Mouse (Mus musculus) MEL (cell line): Measurements from ENCODE around the gene Gm20388. TPM values are rescaled to one million over a fixed set of nuclear protein-coding genes. Genes with fewer than 3 reads are reported as not detected.
A peak's percentile ranks its signal among the peaks of the same experiment; 100 is the strongest.
"Not testable (repeated sequence)": the region's sequence is repeated elsewhere in the genome, so short reads cannot be mapped to it uniquely, and the experiment has no call there.

Experiments
- DNase-seq: peaks from one replicate; pipeline ENCODE4 v3.0.0; 2011; ENCODE audit warnings: low read depth, low spot score
- H3K27ac ChIP-seq: 2 replicates; pipeline ENCODE4 v1.5.1; 2012; ENCODE audit warnings: low read depth, mild to moderate bottlenecking, control low read depth, low read length, moderate library complexity; ENCODE audit not compliant: control insufficient read depth
- H3K27me3 ChIP-seq, 2 experiments: fragments of 150-350 bp in 1 of 2; sonication (generic) in 1 of 2; 2 replicates each; pipeline ENCODE4 v1.6.1; 2012; ENCODE audit warnings: low read length in 2 of 2, mild to moderate bottlenecking in 2 of 2, improper control_type of control experiment in 1 of 2, moderate library complexity in 1 of 2; ENCODE audit not compliant: insufficient read depth in 2 of 2, control insufficient read depth in 1 of 2
- H3K36me3 ChIP-seq, 2 experiments: 2 replicates each; pipeline ENCODE4 v1.6.1; 2012 to 2014; ENCODE audit warnings: low read length in 2 of 2, improper control_type of control experiment in 1 of 2, inconsistent platforms in 1 of 2, mild to moderate bottlenecking in 1 of 2; ENCODE audit not compliant: insufficient read depth in 2 of 2, control insufficient read depth in 1 of 2
- H3K4me1 ChIP-seq, 2 experiments: fragments of 150-350 bp in 1 of 2; sonication (generic) in 1 of 2; 2 replicates each; pipeline ENCODE4 v1.6.1; 2012; ENCODE audit warnings: low read length in 2 of 2, improper control_type of control experiment in 1 of 2, mild to moderate bottlenecking in 1 of 2; ENCODE audit not compliant: insufficient read depth in 2 of 2, control insufficient read depth in 1 of 2
- H3K4me3 ChIP-seq, 2 experiments: fragments of 150-350 bp in 1 of 2; sonication (generic) in 1 of 2; 2 replicates each; pipeline ENCODE4 v1.5.1; 2012; ENCODE audit warnings: low read depth in 2 of 2, low read length in 2 of 2, mild to moderate bottlenecking in 2 of 2, moderate library complexity in 2 of 2, control low read depth in 1 of 2, improper control_type of control experiment in 1 of 2; ENCODE audit not compliant: control insufficient read depth in 1 of 2, insufficient read depth in 1 of 2
- H3K79me2 ChIP-seq: 2 replicates; pipeline ENCODE4 v1.6.1; 2012; ENCODE audit warnings: mild to moderate bottlenecking, low read length, moderate library complexity; ENCODE audit not compliant: control insufficient read depth, poor library complexity, insufficient read depth
- H3K9ac ChIP-seq: 2 replicates; pipeline ENCODE4 v1.6.1; 2012; ENCODE audit warnings: low read depth, mild to moderate bottlenecking, control low read depth, low read length, moderate library complexity; ENCODE audit not compliant: control insufficient read depth, poor library complexity, severe bottlenecking
- H3K9me3 ChIP-seq: fragments of 150-350 bp; sonication (generic); replicated peaks from 2 replicates; pipeline ENCODE4 v1.6.1; 2012; ENCODE audit warnings: mild to moderate bottlenecking, low read length, improper control_type of control experiment, moderate library complexity; ENCODE audit not compliant: insufficient read depth
- CTCF ChIP-seq, 3 experiments: IDR thresholded peaks in 2 of 3; conservative IDR thresholded peaks in 1 of 3; 2 replicates each; pipeline ENCODE4 v1.5.1; 2011 to 2012; ENCODE audit warnings: low read length in 3 of 3, low read depth in 2 of 3, mild to moderate bottlenecking in 2 of 3, improper control_type of control experiment in 1 of 3, inconsistent platforms in 1 of 3, mixed read lengths in 1 of 3, moderate library complexity in 1 of 3; ENCODE audit not compliant: control insufficient read depth in 1 of 3, insufficient read depth in 1 of 3, poor library complexity in 1 of 3, severe bottlenecking in 1 of 3
- EP300 ChIP-seq, 2 experiments: IDR thresholded peaks; 2 replicates each; pipeline ENCODE4 v1.6.1; 2011; ENCODE audit warnings: improper control_type of control experiment in 2 of 2, low read length in 2 of 2, low read depth in 1 of 2, mild to moderate bottlenecking in 1 of 2
- ETS1 ChIP-seq: IDR thresholded peaks from 2 replicates; pipeline ENCODE4 v1.6.1; 2012; ENCODE audit warnings: low read depth, mild to moderate bottlenecking, inconsistent platforms, low read length, improper control_type of control experiment, moderate library complexity
- JUND ChIP-seq: IDR thresholded peaks from 2 replicates; pipeline ENCODE4 v1.6.1; 2011; ENCODE audit warnings: low read depth, mild to moderate bottlenecking, improper control_type of control experiment, low read length
- KAT2A ChIP-seq: conservative IDR thresholded peaks from 2 replicates; pipeline ENCODE4 v1.6.1; 2012; ENCODE audit warnings: low read depth, low read length, improper control_type of control experiment, inconsistent platforms
- MYB ChIP-seq: IDR thresholded peaks from 2 replicates; pipeline ENCODE4 v1.6.1; 2011; ENCODE audit warnings: mild to moderate bottlenecking, low read depth, low read length, improper control_type of control experiment
- MYC ChIP-seq: IDR thresholded peaks from 2 replicates; pipeline ENCODE4 v1.6.1; 2011; ENCODE audit warnings: low read depth, mild to moderate bottlenecking, low read length, improper control_type of control experiment, moderate library complexity
- POLR2AphosphoS2 ChIP-seq: IDR thresholded peaks from 2 replicates; pipeline ENCODE4 v1.6.1; 2011; ENCODE audit warnings: low read length, improper control_type of control experiment
- POLR2AphosphoS5 ChIP-seq: IDR thresholded peaks from 2 replicates; pipeline ENCODE4 v1.6.1; 2012; ENCODE audit warnings: low read depth, borderline replicate concordance, mild to moderate bottlenecking, inconsistent platforms, low read length, moderate library complexity, mixed read lengths
- TAL1 ChIP-seq: IDR thresholded peaks from 2 replicates; pipeline ENCODE4 v1.6.1; 2012; ENCODE audit warnings: mild to moderate bottlenecking, inconsistent platforms, low read length, moderate library complexity, mixed read lengths
- TBP ChIP-seq: IDR thresholded peaks from 2 replicates; pipeline ENCODE4 v1.8.0; 2011; ENCODE audit warnings: low read depth, low read length, improper control_type of control experiment
- UBTF ChIP-seq: IDR thresholded peaks from 2 replicates; pipeline ENCODE4 v1.6.1; 2012; ENCODE audit warnings: low read depth, mild to moderate bottlenecking, inconsistent platforms, low read length, improper control_type of control experiment, moderate library complexity, borderline replicate concordance; ENCODE audit not compliant: insufficient read depth
- USF2 ChIP-seq, 2 experiments: IDR thresholded peaks; 2 replicates each; pipeline ENCODE4 v1.6.1; 2011 to 2012; ENCODE audit warnings: improper control_type of control experiment in 2 of 2, low read length in 2 of 2, borderline replicate concordance in 1 of 2, inconsistent platforms in 1 of 2, low read depth in 1 of 2, mild to moderate bottlenecking in 1 of 2; ENCODE audit not compliant: insufficient read depth in 1 of 2
- ZMIZ1 ChIP-seq: IDR thresholded peaks from 2 replicates; pipeline ENCODE4 v1.6.1; 2012; ENCODE audit warnings: low read depth, mild to moderate bottlenecking, inconsistent platforms, low read length, improper control_type of control experiment, moderate library complexity
- ZNF384 ChIP-seq: IDR thresholded peaks from 2 replicates; pipeline ENCODE4 v1.6.1; 2012; ENCODE audit warnings: low read depth, mild to moderate bottlenecking, inconsistent platforms, low read length, improper control_type of control experiment
- polyA plus RNA-seq, 2 experiments: library from polyadenylated mRNA; stranded (reverse) in 1 of 2; unstranded in 1 of 2; fragments of >175 nt in 1 of 2; fragments of >200 nt in 1 of 2; gene quantifications; 2 replicates each; pipeline versions ENCODE4 v1.2.1 to v1.2.4; 2012; ENCODE audit warnings: low replicate concordance in 2 of 2, low read depth in 1 of 2; ENCODE audit not compliant: insufficient read length in 2 of 2, insufficient read depth in 1 of 2, missing spikeins in 1 of 2
- total RNA-seq: library from RNA; depleted of rRNA; stranded (reverse); fragments of 300-350 nt; gene quantifications from 2 replicates; pipeline ENCODE4 v1.2.3, GENCODE M21; 2012

Gm20388 gene
- total and polyA plus RNA-seq, 3 experiments, result 11.1 to 17.8 TPM; not detected in 1

GRCm38 (mm10) chr8:124021237-124022227, 4110.9 kb downstream of the Gm20388 start, which contains the start of the genes Taf5l and Urb2 (continued):
- TF ChIP-seq ZMIZ1 (peak; percentile 49; the same call in 1 of the 2 replicates), UBTF (no peak), MYB (peak; percentile 100), JUND (no peak)
- TF ChIP-seq, all 39 proteins: peak for 18

- DNase-seq, result peak; percentile 39
- H3K9ac ChIP-seq, H3K27me3 ChIP-seq, H3K27ac ChIP-seq, H3K4me3 ChIP-seq, H3K4me1 ChIP-seq, H3K9me3 ChIP-seq: not testable (repeated sequence)
- Histone ChIP-seq H3K36me3 (peaks cover 26 to 48% of the 10 kb centered on the region in 2 experiments), H3K79me2 (peaks cover 50% of the 10 kb centered on the region)
- peak in 2 of 3 experiments; percentile 23 to 39; a peak in 3 of 6 replicates for TF ChIP-seq CTCF (IDR thresholded peaks at IDR 0.05 in 2 of 3, conservative IDR thresholded peaks at IDR 0.05 in 1 of 3; ENCODE audit: control insufficient read depth in 1 of 3, insufficient read depth in 1 of 3, low read depth in 2 of 3, low read length in 3 of 3, poor library complexity in 1 of 3, severe bottlenecking in 1 of 3)
- peak; percentile 97 for TF ChIP-seq TBP
- peak; percentile 70; the same call in 1 of the 2 replicates for TF ChIP-seq ZNF384
Observed at GRCm38 (mm10) chr8:124026265-124026664, 4115.6 kb downstream of the Gm20388 start.

- H3K9ac ChIP-seq, result no peak overlapping the region
Observed at GRCm38 (mm10) chr8:124027831-124028230, 4117.2 kb downstream of the Gm20388 start.

More at GRCm38 (mm10) chr8:124027831-124028230, 4117.2 kb downstream of the Gm20388 start:
- Histone ChIP-seq H3K79me2 (peaks cover 41% of the 10 kb centered on the region), H3K4me3 (no peak overlapping the region), H3K4me1 (peaks cover 0 to 5% of the 10 kb centered on the region in 2 experiments; a peak in 3 of 4 replicates), H3K9me3 (no peaks in the 10 kb centered on the region), H3K27me3 (no peaks in the 10 kb centered on the region), H3K27ac (no peak overlapping the region), H3K36me3 (peaks cover 25 to 52% of the 10 kb centered on the region in 2 experiments)
- TF ChIP-seq EP300 (IDR thresholded peaks at IDR 0.05; ENCODE audit: low read depth in 1 of 2, low read length in 2 of 2) (no peak), ETS1 (no peak), USF2 (IDR thresholded peaks at IDR 0.05; ENCODE audit: borderline replicate concordance in 1 of 2, insufficient read depth in 1 of 2, low read depth in 1 of 2, low read length in 2 of 2) (no peak), TAL1 (no peak), MYC (no peak), KAT2A (no peak), POLR2AphosphoS2 (no peak), POLR2AphosphoS5 (no peak)
- DNase-seq, result no peak
